In the genomic region with DNA sequence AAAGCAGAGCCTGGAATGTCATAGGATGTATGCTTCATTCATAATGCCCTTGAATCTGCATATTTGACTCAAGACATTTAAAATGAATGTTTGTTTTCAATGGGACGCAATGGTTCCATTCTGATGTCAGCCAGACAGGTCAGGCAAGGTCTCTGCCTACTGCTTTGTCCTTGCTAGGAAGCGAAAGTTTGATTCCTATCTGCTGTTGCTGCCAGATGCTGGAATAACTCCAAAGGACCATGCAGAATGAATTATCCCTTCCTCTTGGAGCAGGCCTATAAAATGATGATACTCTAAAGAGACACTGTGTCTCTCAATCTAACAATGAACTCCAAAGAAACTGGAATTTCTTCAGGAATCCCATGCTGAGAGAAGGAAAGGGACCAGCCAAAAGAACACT, we compare ENCODE assay signal across 22 mouse cellular contexts. TPM values are rescaled to one million over a fixed set of nuclear protein-coding genes. Genes with fewer than 3 reads are reported as not detected.
DNase-seq lines count a peak whose midpoint lies in the region; ATAC-seq and TF ChIP-seq lines count a peak whose summit lies in the region.
"Had no signal": no experiment of that assay in that cellular context is flagged by ENCODE, and none has a peak within 500 bp of the region (broad histone marks: within the 10 kb centered on the region; RNA-seq: fewer than 3 reads in every experiment).

No protein-coding gene starts in this region.

- no peak for ATAC-seq in hindbrain, postnatal 0 days
- no peak for ATAC-seq in hindbrain, embryonic 13.5 days (ENCODE audit: low FRiP score)
- ATAC-seq in lung, postnatal 0 days, result no peak
- ATAC-seq: intestine, embryonic 15.5 days; liver, postnatal 0 days had no signal

- TF ChIP-seq CTCF in hindbrain, postnatal 0 days (IDR thresholded peaks at IDR 0.05; ENCODE audit: low read depth), result no peak
- no peak for TF ChIP-seq CTCF in lung, postnatal 0 days (IDR thresholded peaks at IDR 0.05)

- no peak overlapping the region for H3K4me3 ChIP-seq in hindbrain, postnatal 0 days (ENCODE audit: low read length)
- no peak overlapping the region for H3K4me3 ChIP-seq in hindbrain, embryonic 13.5 days
- H3K4me3 ChIP-seq in lung, postnatal 0 days (ENCODE audit: low read depth, low read length), result no peak overlapping the region
- H3K4me3 ChIP-seq: embryonic facial prominence, embryonic 12.5 days; heart, embryonic 15.5 days; hindbrain, embryonic 15.5 days; intestine, embryonic 15.5 days; limb, embryonic 12.5 days; midbrain, embryonic 10.5 days; neural tube, embryonic 15.5 days had no signal

- no peak overlapping the region for H3K9ac ChIP-seq in hindbrain, postnatal 0 days (replicated peaks; ENCODE audit: low read length)
- H3K9ac ChIP-seq in hindbrain, embryonic 13.5 days, result no peak overlapping the region
- no peak overlapping the region for H3K9ac ChIP-seq in lung, postnatal 0 days (replicated peaks; ENCODE audit: low read depth)
- H3K9ac ChIP-seq: embryonic facial prominence, embryonic 12.5 days; heart, embryonic 15.5 days; hindbrain, embryonic 15.5 days; intestine, embryonic 15.5 days; limb, embryonic 12.5 days; liver, postnatal 0 days; neural tube, embryonic 15.5 days had no signal

- no peaks in the 10 kb centered on the region for H3K4me1 ChIP-seq in hindbrain, postnatal 0 days (ENCODE audit: insufficient read depth, low read length)
- H3K4me1 ChIP-seq in hindbrain, embryonic 13.5 days (replicated peaks), result no peaks in the 10 kb centered on the region
- H3K4me1 ChIP-seq in lung, postnatal 0 days (ENCODE audit: insufficient read depth, low read depth, low read length), result no peaks in the 10 kb centered on the region
- H3K4me1 ChIP-seq: embryonic facial prominence, embryonic 12.5 days; heart, embryonic 15.5 days; hindbrain, embryonic 15.5 days; intestine, embryonic 15.5 days; limb, embryonic 12.5 days; midbrain, embryonic 10.5 days; neural tube, embryonic 15.5 days had no signal

- H3K27ac ChIP-seq in hindbrain, postnatal 0 days, result no peak overlapping the region
- H3K27ac ChIP-seq in hindbrain, embryonic 13.5 days, result no peak overlapping the region
- no peak overlapping the region for H3K27ac ChIP-seq in lung, postnatal 0 days (ENCODE audit: low read length)
- H3K27ac ChIP-seq: embryonic facial prominence, embryonic 12.5 days; heart, embryonic 15.5 days; hindbrain, embryonic 15.5 days; intestine, embryonic 15.5 days; limb, embryonic 12.5 days; midbrain, embryonic 10.5 days; neural tube, embryonic 15.5 days had no signal

- H3K4me2 ChIP-seq in hindbrain, postnatal 0 days (ENCODE audit: low read depth, low read length), result no peak overlapping the region
- H3K4me2 ChIP-seq in hindbrain, embryonic 13.5 days, result no peak overlapping the region
- no peak overlapping the region for H3K4me2 ChIP-seq in lung, postnatal 0 days (replicated peaks; ENCODE audit: low read depth, low read length)
- H3K4me2 ChIP-seq: embryonic facial prominence, embryonic 12.5 days; heart, embryonic 15.5 days; hindbrain, embryonic 15.5 days; intestine, embryonic 15.5 days; limb, embryonic 12.5 days; liver, embryonic 11.5 days; neural tube, embryonic 15.5 days had no signal

- TF ChIP-seq EP300 in lung, postnatal 0 days (IDR thresholded peaks at IDR 0.05), result no peak

- peaks cover 6% of the 10 kb centered on the region for H3K9me3 ChIP-seq in hindbrain, postnatal 0 days (ENCODE audit: low read length)
- peaks cover 12% of the 10 kb centered on the region; the same call in 1 of the 2 replicates for H3K9me3 ChIP-seq in hindbrain, embryonic 13.5 days
- no peaks in the 10 kb centered on the region for H3K9me3 ChIP-seq in lung, postnatal 0 days (ENCODE audit: low read length)
- H3K9me3 ChIP-seq: hindbrain, embryonic 15.5 days; neural tube, embryonic 15.5 days had no signal

- no peaks in the 10 kb centered on the region for H3K36me3 ChIP-seq in hindbrain, postnatal 0 days (ENCODE audit: insufficient read depth, low read length)
- H3K36me3 ChIP-seq in hindbrain, embryonic 13.5 days, result peaks cover 5% of the 10 kb centered on the region; the same call in 1 of the 2 replicates
- no peaks in the 10 kb centered on the region for H3K36me3 ChIP-seq in lung, postnatal 0 days (ENCODE audit: insufficient read depth, low read length)
- H3K36me3 ChIP-seq: embryonic facial prominence, embryonic 12.5 days; heart, embryonic 15.5 days; hindbrain, embryonic 15.5 days; intestine, embryonic 15.5 days; limb, embryonic 12.5 days; midbrain, embryonic 10.5 days; neural tube, embryonic 15.5 days had no signal

- 55% methylated on average over 2 of the region's 2 CpGs for WGBS in hindbrain, postnatal 0 days
- 73% methylated on average over 2 of the region's 2 CpGs for WGBS in hindbrain, embryonic 13.5 days
- 44% methylated on average over 2 of the region's 2 CpGs for WGBS in lung, postnatal 0 days

- no peaks in the 10 kb centered on the region for H3K27me3 ChIP-seq in hindbrain, postnatal 0 days (ENCODE audit: insufficient read depth, low read length)
- H3K27me3 ChIP-seq in hindbrain, embryonic 13.5 days, result no peaks in the 10 kb centered on the region
- no peaks in the 10 kb centered on the region for H3K27me3 ChIP-seq in lung, postnatal 0 days (replicated peaks; ENCODE audit: insufficient read depth, low read length)
- H3K27me3 ChIP-seq: embryonic facial prominence, embryonic 12.5 days; heart, embryonic 15.5 days; hindbrain, embryonic 15.5 days; intestine, embryonic 15.5 days; limb, embryonic 12.5 days; neural tube, embryonic 15.5 days had no signal

- DNase-seq in hindbrain, postnatal 0 days (ENCODE audit: low spot score), result peak; percentile 4
- peak; percentile 49 for DNase-seq in lung, postnatal 10 days
- DNase-seq in lung, postnatal 0 days (ENCODE audit: low spot score), result no peak
- DNase-seq in adrenal gland, adult 8-10 months, result peak; percentile 67
- DNase-seq in kidney, postnatal 25 days, result peak; percentile 30 to 49
- no peak for DNase-seq in left cerebral cortex, adult 11 months (ENCODE audit: low spot score)
- no peak for DNase-seq in layer of hippocampus, postnatal 36 days
- DNase-seq: cerebellum, adult 2 months; cerebellum, postnatal 25 days; heart, postnatal 36 days; liver, postnatal 0 days; thymus, adult 18-20 months; thymus, postnatal 36 days had no signal

RNA-seq across cellular contexts. Expression of a gene that starts 10.0 kb away (rescaled TPM):
- total RNA-seq in hindbrain, postnatal 0 days (2014; rRNA removed), result 0.65 and 0.84 TPM in 2 replicates
- polyA plus RNA-seq in hindbrain, postnatal 0 days (2015; fragmentation: Nextera tagmentation; extraction: Ambion mirVana), result 0.82 and 0.98 TPM in 2 replicates
- polyA plus RNA-seq in hindbrain, embryonic 13.5 days (2015; fragmentation: Nextera tagmentation; extraction: Ambion mirVana), result 0.35 and 0.80 TPM in 2 replicates
- 14.9 and 15.6 TPM in 2 replicates for polyA plus RNA-seq in lung, postnatal 0 days (2015; fragmentation: Nextera tagmentation; extraction: Ambion mirVana)
- total RNA-seq in adrenal gland, adult 8-10 months (2022), result 10 to 100 TPM; 31.3 to 67.6 (median 48.9) TPM
- 1 to 10 TPM; 1.3 to 2.4 TPM for total RNA-seq in layer of hippocampus, postnatal 36 days (2021)

Comparison
In these comparisons a context has a peak if more than half of its experiments do, and no peak if none do; other contexts are left out.
1. DNase-seq: peak in hindbrain, postnatal 0 days (single experiment), lung, postnatal 10 days (single experiment), adrenal gland, adult 8-10 months (single experiment) and kidney, postnatal 25 days (2 of 2); none in lung, postnatal 0 days (single experiment), left cerebral cortex, adult 11 months (single experiment) and layer of hippocampus, postnatal 36 days (0 of 2).
2. RNA of a gene that starts 10.0 kb away (total RNA-seq): 31.3 to 67.6 TPM in adrenal gland, adult 8-10 months; 1.3 to 2.4 TPM in layer of hippocampus, postnatal 36 days and 0.65 to 0.84 TPM in hindbrain, postnatal 0 days; every median in the first group is over 4 times any median in the second.